Comparison of ENCODE assay signal across 17 mouse cellular contexts in the genomic region with DNA sequence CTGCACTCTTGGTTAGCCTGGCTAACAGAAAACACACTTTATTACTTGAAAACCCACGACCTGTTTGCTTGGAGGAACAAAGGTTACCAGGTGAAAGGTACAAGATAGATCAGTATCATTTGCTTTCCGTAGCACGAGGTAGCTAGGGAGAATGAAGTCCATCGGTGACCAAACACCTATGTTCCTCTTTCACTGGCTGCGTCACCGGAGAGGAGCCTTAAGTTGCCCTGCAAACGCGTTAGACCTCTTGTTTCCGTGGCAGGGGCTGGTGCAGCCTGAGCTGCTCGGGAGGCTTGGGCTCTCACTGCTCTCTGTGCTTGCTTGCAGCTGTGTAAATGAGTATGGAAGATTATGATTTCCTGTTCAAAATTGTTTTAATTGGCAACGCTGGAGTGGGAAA. TPM values are rescaled to one million over a fixed set of nuclear protein-coding genes. Genes with fewer than 3 reads are reported as not detected.
DNase-seq lines count a peak whose midpoint lies in the region; TF ChIP-seq lines count a peak whose summit lies in the region.
"Had no signal": no experiment of that assay in that cellular context is flagged by ENCODE, and none has a peak within 500 bp of the region (broad histone marks: within the 10 kb centered on the region; RNA-seq: fewer than 3 reads in every experiment).

No protein-coding gene starts in this region.

- H3K27ac ChIP-seq in layer of hippocampus, adult 2 months: no peak overlapping the region
- H3K27ac ChIP-seq: embryonic facial prominence, embryonic 12.5 days; forebrain, embryonic 10.5 days; hindbrain, postnatal 0 days; limb, embryonic 15.5 days had no signal

- no peak for TF ChIP-seq CTCF in layer of hippocampus, adult 2 months (conservative IDR thresholded peaks at IDR 0.05)

- H3K4me3 ChIP-seq in layer of hippocampus, adult 2 months: no peak overlapping the region
- H3K4me3 ChIP-seq: embryonic facial prominence, embryonic 12.5 days; forebrain, embryonic 10.5 days; heart, embryonic 12.5 days; limb, embryonic 15.5 days had no signal

- peak; percentile 24 for DNase-seq in kidney, adult 11 months
- DNase-seq in kidney, postnatal 4 days: no peak
- peak; percentile 10 for DNase-seq in lung, postnatal 36 days
- no peak for DNase-seq in lung, postnatal 10 days
- peak; percentile 58 to 60 for DNase-seq in spleen, adult 18-20 months
- no peak for DNase-seq in thymus, adult 18-20 months
- DNase-seq in layer of hippocampus, adult 2 months (ENCODE audit: low spot score in 2 of 2): no peak
- no peak for DNase-seq in layer of hippocampus, adult 9-11 months
- DNase-seq: cerebellum, postnatal 36 days; heart, postnatal 4 days; lung, postnatal 14 days; retina, postnatal 1 day had no signal

RNA-seq across cellular contexts. Expression of gene Ddias, which starts 54.4 kb away (rescaled TPM):
- total RNA-seq in layer of hippocampus, adult 2 months (2021): under 1 TPM; 0.69 to 0.79 TPM

RNA-seq across cellular contexts. Expression of gene Prcp, which starts 54.6 kb away (rescaled TPM):
- 1 to 10 TPM; 5.9 to 7.9 TPM for total RNA-seq in layer of hippocampus, adult 2 months (2021)

Comparison
In these comparisons a context has a peak if more than half of its experiments do, and no peak if none do; other contexts are left out.
1. DNase-seq: peak in kidney, adult 11 months (single experiment), lung, postnatal 36 days (single experiment) and spleen, adult 18-20 months (2 of 2); none in kidney, postnatal 4 days (0 of 2), lung, postnatal 10 days (single experiment), thymus, adult 18-20 months (0 of 2), layer of hippocampus, adult 2 months (0 of 2) and layer of hippocampus, adult 9-11 months (single experiment).